Mouse (Mus musculus): ENCODE measurements at regions not wholly inside any gene's neighbourhood (a gene's known extent, or its start where the extent isn't known, plus 50 kb on each side); places are given as distances from the start of the nearest gene placed in this dataset.

- ATAC-seq = no peak
- Histone ChIP-seq H3K9ac (replicated peaks) (no peak overlapping the region), H3K4me3 (replicated peaks) (no peak overlapping the region), H3K27ac (no peak overlapping the region), H3K4me1 (replicated peaks) (no peaks in the 10 kb centered on the region), H3K9me3 (no peaks in the 10 kb centered on the region), H3K4me2 (replicated peaks) (no peak overlapping the region), H3K36me3 (no peaks in the 10 kb centered on the region), H3K27me3 (no peaks in the 10 kb centered on the region)
- 91% methylated on average over 10 of the region's 10 CpGs for WGBS
Measured at GRCm38 (mm10) chr16:95776610-95777363, 74.9 kb downstream of the Ets2 start.

- Histone ChIP-seq H3K27me3 (no peaks in the 10 kb centered on the region), H3K4me2 (replicated peaks) (no peak overlapping the region), H3K4me1 (replicated peaks) (no peaks in the 10 kb centered on the region), H3K27ac (no peak overlapping the region), H3K9ac (replicated peaks) (no peak overlapping the region), H3K9me3 (no peaks in the 10 kb centered on the region), H3K4me3 (replicated peaks) (no peak overlapping the region), H3K36me3 (no peaks in the 10 kb centered on the region)
- ATAC-seq = no peak
- WGBS = 82% methylated on average over 1 of the region's 1 CpGs
Measured at GRCm38 (mm10) chr16:95776010-95776409, 74.1 kb downstream of the Ets2 start.

GRCm38 (mm10) chr16:95775361-95775760 lies 73.5 kb downstream of the Ets2 start:
- Histone ChIP-seq H3K9me3 (no peaks in the 10 kb centered on the region), H3K4me1 (replicated peaks) (0 out of 2 replicates have a peak, but pooled peaks cover 4% of the 10 kb centered on the region), H3K4me3 (replicated peaks) (no peak overlapping the region), H3K27me3 (no peaks in the 10 kb centered on the region), H3K27ac (no peak overlapping the region), H3K4me2 (replicated peaks) (no peak overlapping the region), H3K36me3 (no peaks in the 10 kb centered on the region), H3K9ac (replicated peaks) (no peak overlapping the region)
- 96% methylated on average over 5 of the region's 5 CpGs for WGBS
- no peak for ATAC-seq

- no peak overlapping the region for H3K27ac ChIP-seq
- no peaks in the 10 kb centered on the region for H3K9me3 ChIP-seq
- WGBS = 80% methylated on average over 3 of the region's 3 CpGs
- H3K4me3 ChIP-seq (replicated peaks) = no peak overlapping the region
- no peak overlapping the region for H3K4me2 ChIP-seq (replicated peaks)
- H3K36me3 ChIP-seq = no peaks in the 10 kb centered on the region
- H3K4me1 ChIP-seq (replicated peaks) = 0 out of 2 replicates have a peak, but pooled peaks cover 4% of the 10 kb centered on the region
- H3K9ac ChIP-seq (replicated peaks) = no peak overlapping the region
- no peak for ATAC-seq
- H3K27me3 ChIP-seq = no peaks in the 10 kb centered on the region
Measured at GRCm38 (mm10) chr16:95773151-95773550, 71.3 kb downstream of the Ets2 start.

Measured in midbrain, embryonic 13.5 days (tissue).